ENCODE assay signal across 13 mouse cellular contexts in genomic region chr2:155662390-155662789, GRCm38 (mm10). TPM values are rescaled to one million over a fixed set of nuclear protein-coding genes. Genes with fewer than 3 reads are reported as not detected.
DNase-seq lines count a peak whose midpoint lies in the region; TF ChIP-seq lines count a peak whose summit lies in the region.
"Had no signal": no experiment of that assay in that cellular context is flagged by ENCODE, and none has a peak within 500 bp of the region (broad histone marks: within the 10 kb centered on the region; RNA-seq: fewer than 3 reads in every experiment).

No protein-coding gene starts in this region.

- H3K4me3 ChIP-seq in cortical plate, adult 2 months (ENCODE audit: insufficient read depth, low read length): no peak overlapping the region
- H3K4me3 ChIP-seq: embryonic facial prominence, embryonic 13.5 days; forebrain, embryonic 12.5 days; gastrocnemius, adult 2 months; hindbrain, embryonic 12.5 days had no signal

- no peaks in the 10 kb centered on the region; the same call in 1 of the 2 replicates for H3K4me1 ChIP-seq in cortical plate, adult 2 months (ENCODE audit: control insufficient read depth, insufficient read depth, low read length)
- H3K4me1 ChIP-seq: embryonic facial prominence, embryonic 13.5 days; forebrain, embryonic 12.5 days; hindbrain, embryonic 12.5 days had no signal

- intact Hi-C loops in left cerebral cortex, postnatal 14 days (cut with DNase I): loop anchor here (5.0 kb wide), 1 partner anchor 100 kb away; no protein-coding TSS in a partner anchor

- peak overlapping the region; percentile 45 for H3K27ac ChIP-seq in cortical plate, adult 2 months (ENCODE audit: insufficient read depth, low read length)
- H3K27ac ChIP-seq: embryonic facial prominence, embryonic 13.5 days; forebrain, embryonic 12.5 days; gastrocnemius, adult 2 months; hindbrain, embryonic 12.5 days had no signal

- peak; percentile 55 for DNase-seq in layer of hippocampus, adult 11-12 months (ENCODE audit: low spot score)
- DNase-seq in layer of hippocampus, postnatal 25 days (ENCODE audit: extremely low spot score in 1 of 2, low spot score in 1 of 2): no peak
- DNase-seq in left cerebral cortex, adult 11 months (ENCODE audit: low spot score): peak; percentile 42
- no peak for DNase-seq in left cerebral cortex, postnatal 14 days (ENCODE audit: low spot score in 2 of 2)
- DNase-seq in brain, adult 2 months (ENCODE audit: low read depth, low spot score): peak; percentile 91
- DNase-seq in neural tube, embryonic 10.5 days (ENCODE audit: extremely low spot score, low spot score): no peak
- DNase-seq: cerebellum, adult 11-12 months; gastrocnemius, postnatal 25 days had no signal

- TF ChIP-seq CTCF in cortical plate, adult 2 months (IDR thresholded peaks at IDR 0.05; ENCODE audit: extremely low read depth, insufficient read depth, low read length): no peak

- TF ChIP-seq POLR2A in cortical plate, adult 2 months (IDR thresholded peaks at IDR 0.05; ENCODE audit: extremely low read depth, insufficient read depth, low read length): no peak

RNA-seq across cellular contexts. Expression of gene Trpc4ap, which starts 29.8 kb away (rescaled TPM):
- 100 to 1,000 TPM; 161 to 163 TPM for total RNA-seq in layer of hippocampus, postnatal 25 days (2021)
- total RNA-seq in left cerebral cortex, postnatal 14 days (2021): 100 to 1,000 TPM; 140 TPM
- 158 and 163 TPM in 2 replicates for polyA plus RNA-seq in cortical plate, adult 2 months (2012; rRNA removed)

RNA-seq across cellular contexts. Expression of gene Myh7b, which starts 51.4 kb away (rescaled TPM):
- total RNA-seq in layer of hippocampus, postnatal 25 days (2021): 1 to 10 TPM; 2.7 to 3.7 TPM
- total RNA-seq in left cerebral cortex, postnatal 14 days (2021): 1 to 10 TPM; 4.5 to 5.6 TPM
- polyA plus RNA-seq in cortical plate, adult 2 months (2012; rRNA removed): 10.5 and 13.8 TPM in 2 replicates

Comparison
In these comparisons a context has a peak if more than half of its experiments do, and no peak if none do; other contexts are left out.
1. DNase-seq: peak in layer of hippocampus, adult 11-12 months (single experiment), left cerebral cortex, adult 11 months (single experiment) and brain, adult 2 months (single experiment); none in layer of hippocampus, postnatal 25 days (0 of 2), left cerebral cortex, postnatal 14 days (0 of 2) and neural tube, embryonic 10.5 days (single experiment).